Mouse (Mus musculus): ENCODE results near the gene Rtkn2. TPM values are rescaled to one million over a fixed set of nuclear protein-coding genes. Genes with fewer than 3 reads are reported as not detected.

The Rtkn2 gene
- total and polyA plus RNA-seq, 3 experiments: 1.1 to 1.3 TPM; not detected in 1

GRCm38 (mm10) chr10:68089435-68090196, 110.2 kb downstream of the Rtkn2 start:
- Histone ChIP-seq H3K9ac (ENCODE audit: control insufficient read depth, low read depth, low read length, poor library complexity, severe bottlenecking) (no peak overlapping the region), H3K4me3 (ENCODE audit: control insufficient read depth in 1 of 2, insufficient read depth in 1 of 2, low read depth in 2 of 2, low read length in 2 of 2) (no peak overlapping the region), H3K79me2 (ENCODE audit: control insufficient read depth, insufficient read depth, low read length, poor library complexity) (no peaks in the 10 kb centered on the region), H3K27me3 (ENCODE audit: control insufficient read depth in 1 of 2, insufficient read depth in 2 of 2, low read length in 2 of 2) (no peaks in the 10 kb centered on the region), H3K36me3 (ENCODE audit: control insufficient read depth in 1 of 2, insufficient read depth in 2 of 2, low read length in 2 of 2) (no peaks in the 10 kb centered on the region), H3K27ac (ENCODE audit: control insufficient read depth, low read depth, low read length) (no peak overlapping the region), H3K9me3 (replicated peaks; ENCODE audit: insufficient read depth, low read length) (no peaks in the 10 kb centered on the region), H3K4me1 (ENCODE audit: control insufficient read depth in 1 of 2, insufficient read depth in 2 of 2, low read length in 2 of 2) (no peaks in the 10 kb centered on the region)
- TF ChIP-seq JUND (IDR thresholded peaks at IDR 0.05; ENCODE audit: low read depth, low read length) (no peak), MXI1 (IDR thresholded peaks at IDR 0.05; ENCODE audit: low read depth, low read length) (no peak), MAZ (IDR thresholded peaks at IDR 0.05; ENCODE audit: low read depth, low read length) (no peak), EP300 (IDR thresholded peaks at IDR 0.05; ENCODE audit: low read depth in 1 of 2, low read length in 2 of 2) (no peak), TCF12 (IDR thresholded peaks at IDR 0.05; ENCODE audit: low read depth, low read length) (no peak), E2F4 (IDR thresholded peaks at IDR 0.05; ENCODE audit: borderline replicate concordance, low read depth, low read length) (no peak), MYC (IDR thresholded peaks at IDR 0.05; ENCODE audit: low read depth, low read length) (no peak), RAD21 (IDR thresholded peaks at IDR 0.05; ENCODE audit: low read depth, low read length) (peak; percentile 26), CTCF (IDR thresholded peaks at IDR 0.05 in 2 of 3, conservative IDR thresholded peaks at IDR 0.05 in 1 of 3; ENCODE audit: control insufficient read depth in 1 of 3, insufficient read depth in 1 of 3, low read depth in 2 of 3, low read length in 3 of 3, poor library complexity in 1 of 3, severe bottlenecking in 1 of 3) (peak; percentile 28 to 58 (median 44); a peak in 4 of 6 replicates), SMC3 (IDR thresholded peaks at IDR 0.05; ENCODE audit: low read depth, low read length) (peak; percentile 44), MAFK (IDR thresholded peaks at IDR 0.05; ENCODE audit: borderline replicate concordance, low read depth, low read length) (no peak), RCOR1 (IDR thresholded peaks at IDR 0.05; ENCODE audit: low read depth, low read length) (no peak), POLR2AphosphoS2 (IDR thresholded peaks at IDR 0.05; ENCODE audit: low read length) (no peak), ZC3H11A (IDR thresholded peaks at IDR 0.05; ENCODE audit: low read depth, low read length) (no peak; the same call in 1 of the 2 replicates), USF2 (IDR thresholded peaks at IDR 0.05; ENCODE audit: borderline replicate concordance in 1 of 2, insufficient read depth in 1 of 2, low read depth in 1 of 2, low read length in 2 of 2) (no peak)
- DNase-seq (ENCODE audit: low read depth, low spot score): peak; percentile 48

- Histone ChIP-seq H3K36me3 (ENCODE audit: control insufficient read depth in 1 of 2, insufficient read depth in 2 of 2, low read length in 2 of 2) (no peaks in the 10 kb centered on the region), H3K27ac (ENCODE audit: control insufficient read depth, low read depth, low read length) (no peak overlapping the region), H3K27me3 (ENCODE audit: control insufficient read depth in 1 of 2, insufficient read depth in 2 of 2, low read length in 2 of 2) (no peaks in the 10 kb centered on the region), H3K9me3 (replicated peaks; ENCODE audit: insufficient read depth, low read length) (no peaks in the 10 kb centered on the region), H3K4me1 (ENCODE audit: control insufficient read depth in 1 of 2, insufficient read depth in 2 of 2, low read length in 2 of 2) (no peaks in the 10 kb centered on the region), H3K9ac (ENCODE audit: control insufficient read depth, low read depth, low read length, poor library complexity, severe bottlenecking) (no peak overlapping the region), H3K79me2 (ENCODE audit: control insufficient read depth, insufficient read depth, low read length, poor library complexity) (no peaks in the 10 kb centered on the region), H3K4me3 (ENCODE audit: control insufficient read depth in 1 of 2, insufficient read depth in 1 of 2, low read depth in 2 of 2, low read length in 2 of 2) (no peak overlapping the region)
- no peak for DNase-seq (ENCODE audit: low read depth, low spot score)
- TF ChIP-seq ZNF384 (IDR thresholded peaks at IDR 0.05; ENCODE audit: low read depth, low read length) (no peak), NELFE (IDR thresholded peaks at IDR 0.05; ENCODE audit: low read depth, low read length) (no peak), JUND (IDR thresholded peaks at IDR 0.05; ENCODE audit: low read depth, low read length) (no peak), HCFC1 (IDR thresholded peaks at IDR 0.05; ENCODE audit: low read depth, low read length) (no peak), USF1 (IDR thresholded peaks at IDR 0.05; ENCODE audit: low read depth, low read length) (no peak), TBP (IDR thresholded peaks at IDR 0.05; ENCODE audit: low read depth, low read length) (no peak), MAX (IDR thresholded peaks at IDR 0.05; ENCODE audit: low read length) (no peak), POLR2AphosphoS2 (IDR thresholded peaks at IDR 0.05; ENCODE audit: low read length) (no peak), RCOR1 (IDR thresholded peaks at IDR 0.05; ENCODE audit: low read depth, low read length) (no peak), EP300 (IDR thresholded peaks at IDR 0.05; ENCODE audit: low read depth in 1 of 2, low read length in 2 of 2) (no peak), RAD21 (IDR thresholded peaks at IDR 0.05; ENCODE audit: low read depth, low read length) (no peak), MAFK (IDR thresholded peaks at IDR 0.05; ENCODE audit: borderline replicate concordance, low read depth, low read length) (no peak)
Observed at GRCm38 (mm10) chr10:68090197-68090535, 110.8 kb downstream of the Rtkn2 start.
